Mouse (Mus musculus) megakaryocyte-erythroid progenitor cell, adult 5-6 weeks (primary cell): ENCODE data around the gene Atp6ap1l. TPM values are rescaled to one million over a fixed set of nuclear protein-coding genes. Genes with fewer than 3 reads are reported as not detected.
"Not testable (repeated sequence)": the region's sequence is repeated elsewhere in the genome, so short reads cannot be mapped to it uniquely, and the experiment has no call there.

ENCODE experiments used
- ATAC-seq: replicated peaks from 2 replicates; pipeline ENCODE4 v1.8.0; 2016; ENCODE audit warnings: mild to moderate bottlenecking, inconsistent platforms; ENCODE audit not compliant: severe bottlenecking, poor library complexity, low FRiP score, low TSS enrichment
- total RNA-seq, 2 experiments: library from RNA; stranded (forward) in 1 of 2; stranded (reverse) in 1 of 2; fragments of 200-1000, 215-1000 nt in 1 of 2; fragments of >200 nt in 1 of 2; fragmentation: Nextera tagmentation in 1 of 2; gene quantifications; 2 replicates each; pipeline ENCODE4 v1.2.3; 2014 to 2017

The Atp6ap1l gene
- total RNA-seq (2014; fragmentation: Nextera tagmentation): not detected in 2 replicates
- total RNA-seq (2017): not detected in 2 replicates

GRCm38 (mm10) chr13:90905176-90905575, at the start of gene Atp6ap1l:
Gene Atp6ap1l (minus strand): TSS chr13:90905355.
- no peak for ATAC-seq

- ATAC-seq: no peak; the same call in 1 of the 2 replicates
These were observed 34.4 kb upstream of the Atp6ap1l start for GRCm38 (mm10) chr13:90939600-90939999.

- peak; percentile 98 for ATAC-seq
These were observed 34.0 kb upstream of the Atp6ap1l start for GRCm38 (mm10) chr13:90939192-90939591.

GRCm38 (mm10) chr13:90935852-90936251, 30.7 kb upstream of the Atp6ap1l start:
- no peak for ATAC-seq

GRCm38 (mm10) chr13:90933256-90933655, 28.1 kb upstream of the Atp6ap1l start:
- ATAC-seq: no peak

GRCm38 (mm10) chr13:90929847-90930246, 24.7 kb upstream of the Atp6ap1l start:
- peak; percentile 39; the same call in 1 of the 2 replicates for ATAC-seq

- not testable (repeated sequence) for ATAC-seq
These were observed 23.1 kb upstream of the Atp6ap1l start for GRCm38 (mm10) chr13:90928266-90928665.

GRCm38 (mm10) chr13:90926938-90927633, 21.9 kb upstream of the Atp6ap1l start:
- ATAC-seq: 0 out of 2 replicates have a peak, but pooled peaks have one; percentile 1

- peak; percentile 47 for ATAC-seq
These were observed 21.1 kb upstream of the Atp6ap1l start for GRCm38 (mm10) chr13:90926125-90926765.

GRCm38 (mm10) chr13:90925191-90925590, 20.0 kb upstream of the Atp6ap1l start:
- no peak for ATAC-seq

GRCm38 (mm10) chr13:90924072-90924471, 18.9 kb upstream of the Atp6ap1l start:
- no peak for ATAC-seq

- ATAC-seq: not testable (repeated sequence)
These were observed 18.5 kb upstream of the Atp6ap1l start for GRCm38 (mm10) chr13:90923617-90924016.

- ATAC-seq: peak; percentile 72
These were observed 17.8 kb upstream of the Atp6ap1l start, which contains the start of gene Rps23 for GRCm38 (mm10) chr13:90922751-90923612. Gene Rps23 (plus strand): TSS chr13:90922958.

- no peak for ATAC-seq
These were observed 9.6 kb upstream of the Atp6ap1l start for GRCm38 (mm10) chr13:90914721-90915120.

GRCm38 (mm10) chr13:90913675-90914192, 8.6 kb upstream of the Atp6ap1l start:
- no peak for ATAC-seq

- ATAC-seq: no peak
These were observed 7.9 kb upstream of the Atp6ap1l start for GRCm38 (mm10) chr13:90912760-90913674.

- no peak for ATAC-seq
These were observed 2.2 kb upstream of the Atp6ap1l start for GRCm38 (mm10) chr13:90907376-90907775.

GRCm38 (mm10) chr13:90896821-90897220, 8.3 kb downstream of the Atp6ap1l start:
- no peak for ATAC-seq

GRCm38 (mm10) chr13:90896098-90896497, 9.1 kb downstream of the Atp6ap1l start:
- ATAC-seq: no peak
